Mouse (Mus musculus) E14TG2a.4 (cell line): Measurements from ENCODE around the gene Ncapd2.

Source experiments
- H3K27me3 ChIP-seq: 2 replicates; pipeline ENCODE4 v1.6.1; 2014; ENCODE audit warnings: low read length, control low read depth; ENCODE audit not compliant: insufficient read depth
- H3K36me3 ChIP-seq: 2 replicates; pipeline ENCODE4 v1.6.1; 2014; ENCODE audit warnings: low read length, control low read depth; ENCODE audit not compliant: insufficient read depth
- H3K4me1 ChIP-seq: replicated peaks from 2 replicates; pipeline ENCODE4 v1.6.1; 2014; ENCODE audit warnings: low read depth, low read length, control low read depth
- H3K4me3 ChIP-seq: replicated peaks from 2 replicates; pipeline ENCODE4 v1.5.1; 2014; ENCODE audit warnings: mild to moderate bottlenecking, low read length
- H3K9me3 ChIP-seq: 2 replicates; pipeline ENCODE4 v1.6.1; 2014; ENCODE audit warnings: low read length, control low read depth
- CTCF ChIP-seq: conservative IDR thresholded peaks from 2 replicates; pipeline ENCODE4 v1.5.1; 2014; ENCODE audit warnings: low read length
- NANOG ChIP-seq: IDR thresholded peaks from 2 replicates; pipeline ENCODE4 v1.6.1; 2014; ENCODE audit warnings: borderline replicate concordance, low read length, mixed read lengths
- POU5F1 ChIP-seq: IDR thresholded peaks from 2 replicates; pipeline ENCODE4 v1.6.1; 2014; ENCODE audit warnings: low read length, borderline replicate concordance

The Ncapd2 gene

GRCm38 (mm10) chr6:125153018-125153389, 38.5 kb downstream of the Ncapd2 start:
- Histone ChIP-seq H3K27me3 (no peaks in the 10 kb centered on the region), H3K36me3 (peaks cover 76% of the 10 kb centered on the region), H3K4me1 (peaks cover 83% of the 10 kb centered on the region), H3K9me3 (no peaks in the 10 kb centered on the region), H3K4me3 (peak overlapping the region; percentile 45; the same call in 1 of the 2 replicates)
- TF ChIP-seq CTCF (no peak), POU5F1 (no peak), NANOG (no peak)

- peak overlapping the region; percentile 45 for H3K4me3 ChIP-seq
- peaks cover 83% of the 10 kb centered on the region for H3K4me1 ChIP-seq
- no peak for TF ChIP-seq NANOG
- no peak for TF ChIP-seq POU5F1
- TF ChIP-seq CTCF = no peak
- no peaks in the 10 kb centered on the region for H3K9me3 ChIP-seq
- no peaks in the 10 kb centered on the region for H3K27me3 ChIP-seq
- peaks cover 76% of the 10 kb centered on the region for H3K36me3 ChIP-seq
Observed at GRCm38 (mm10) chr6:125152212-125153017, 39.1 kb downstream of the Ncapd2 start.

- Histone ChIP-seq H3K9me3 (no peaks in the 10 kb centered on the region), H3K4me1 (peaks cover 78% of the 10 kb centered on the region), H3K36me3 (peaks cover 70% of the 10 kb centered on the region), H3K27me3 (no peaks in the 10 kb centered on the region), H3K4me3 (peak overlapping the region; percentile 59)
- TF ChIP-seq POU5F1 = no peak
- TF ChIP-seq NANOG = no peak
- no peak for TF ChIP-seq CTCF
Observed at GRCm38 (mm10) chr6:125149569-125149950, 41.9 kb downstream of the Ncapd2 start.

- peak overlapping the region; percentile 59 for H3K4me3 ChIP-seq
- H3K27me3 ChIP-seq = no peaks in the 10 kb centered on the region
- no peak for TF ChIP-seq CTCF
- TF ChIP-seq NANOG = no peak
- no peak for TF ChIP-seq POU5F1
- H3K9me3 ChIP-seq = no peaks in the 10 kb centered on the region
- peaks cover 83% of the 10 kb centered on the region for H3K4me1 ChIP-seq
- peaks cover 72% of the 10 kb centered on the region for H3K36me3 ChIP-seq
Observed at GRCm38 (mm10) chr6:125148926-125149568, 42.5 kb downstream of the Ncapd2 start.

DNA sequence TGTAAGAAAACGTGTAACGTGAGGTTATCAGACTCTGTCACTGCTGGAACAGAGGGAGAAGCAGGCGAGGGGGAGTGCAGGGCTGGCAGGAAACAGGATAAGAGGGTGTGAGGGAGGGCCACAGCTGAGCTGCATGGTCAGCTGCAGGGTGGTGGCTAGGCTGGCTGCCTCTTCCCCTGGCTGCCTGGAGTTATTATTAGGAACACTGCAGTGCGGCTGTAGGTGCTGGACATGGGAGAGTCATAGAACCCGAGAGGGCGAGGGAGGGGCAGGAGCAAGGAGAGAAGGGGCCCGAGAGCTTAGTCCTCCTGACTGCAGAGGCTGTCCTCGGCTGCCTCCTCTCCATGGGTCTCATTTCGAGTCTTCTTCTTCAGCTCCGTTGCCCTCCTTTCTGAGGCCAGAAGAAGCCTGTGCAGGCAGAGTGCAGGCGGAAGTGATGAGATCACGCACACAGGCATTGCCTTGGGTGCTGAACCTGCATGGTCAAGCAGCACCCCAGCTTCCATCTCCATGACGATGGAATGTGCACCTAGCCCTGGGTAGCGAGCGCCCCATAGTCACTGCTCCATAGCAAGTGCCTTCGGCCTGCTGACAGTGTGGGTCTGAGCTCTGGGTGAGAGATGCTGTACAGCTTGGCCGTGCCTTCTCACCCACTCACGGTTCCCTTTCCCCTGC, 43.1 kb downstream of the Ncapd2 start:
- H3K9me3 ChIP-seq = no peaks in the 10 kb centered on the region
- H3K36me3 ChIP-seq = peaks cover 72% of the 10 kb centered on the region
- TF ChIP-seq CTCF (no peak), POU5F1 (no peak), NANOG (no peak)
- H3K27me3 ChIP-seq = no peaks in the 10 kb centered on the region
- peaks cover 89% of the 10 kb centered on the region for H3K4me1 ChIP-seq
- H3K4me3 ChIP-seq = peak overlapping the region; percentile 59

- Histone ChIP-seq H3K9me3 (no peaks in the 10 kb centered on the region), H3K27me3 (no peaks in the 10 kb centered on the region), H3K36me3 (peaks cover 72% of the 10 kb centered on the region), H3K4me1 (peaks cover 87% of the 10 kb centered on the region), H3K4me3 (peak overlapping the region; percentile 92; the same call in 1 of the 2 replicates)
- TF ChIP-seq NANOG (no peak), CTCF (no peak), POU5F1 (no peak)
Observed at GRCm38 (mm10) chr6:125147329-125147728, 44.2 kb downstream of the Ncapd2 start.

- peaks cover 73% of the 10 kb centered on the region for H3K36me3 ChIP-seq
- H3K27me3 ChIP-seq = no peaks in the 10 kb centered on the region
- peak overlapping the region; percentile 92 for H3K4me3 ChIP-seq
- TF ChIP-seq NANOG = no peak
- no peak for TF ChIP-seq CTCF
- no peak for TF ChIP-seq POU5F1
- no peaks in the 10 kb centered on the region for H3K9me3 ChIP-seq
- H3K4me1 ChIP-seq = peaks cover 87% of the 10 kb centered on the region
Observed at GRCm38 (mm10) chr6:125146797-125147196, 44.7 kb downstream of the Ncapd2 start.

DNA sequence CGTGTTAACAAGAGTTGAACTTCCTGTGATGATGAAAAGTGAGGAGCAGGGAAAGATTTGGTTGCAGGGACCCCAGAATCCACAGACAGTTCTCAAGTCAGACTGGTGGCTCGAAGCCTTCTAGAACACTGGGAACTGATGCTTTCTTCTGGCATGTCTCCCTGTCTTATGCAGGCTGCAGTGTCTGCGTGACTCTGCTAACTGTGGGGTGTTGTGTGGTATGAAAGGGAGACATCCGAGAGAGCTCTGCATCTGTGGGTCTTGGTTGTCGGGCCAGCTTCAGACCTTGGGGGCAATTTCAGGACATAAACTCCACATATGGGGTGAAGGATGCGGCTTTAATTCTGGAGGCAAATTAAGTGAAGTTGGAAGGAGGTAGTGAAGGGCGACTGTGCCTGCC, 45.4 kb downstream of the Ncapd2 start:
- H3K4me1 ChIP-seq = peaks cover 87% of the 10 kb centered on the region
- no peaks in the 10 kb centered on the region for H3K9me3 ChIP-seq
- TF ChIP-seq CTCF = no peak
- TF ChIP-seq NANOG = no peak
- no peak for TF ChIP-seq POU5F1
- no peaks in the 10 kb centered on the region for H3K27me3 ChIP-seq
- peaks cover 75% of the 10 kb centered on the region for H3K36me3 ChIP-seq
- H3K4me3 ChIP-seq = peak overlapping the region; percentile 92
